Mouse (Mus musculus) lung, embryonic 16.5 days (tissue): Measurements from ENCODE around the gene Shroom3. TPM values are rescaled to one million over a fixed set of nuclear protein-coding genes. Genes with fewer than 3 reads are reported as not detected.
A peak's percentile ranks its signal among the peaks of the same experiment; 100 is the strongest.

Source experiments
- ATAC-seq: fragments of 200-750 bp; cut with Nextera tagmentation; 2 replicates; pipeline ENCODE4 v1.8.0; 2017; ENCODE audit warnings: low read depth, mild to moderate bottlenecking, moderate library complexity
- H3K27ac ChIP-seq: fragments of 300-500 bp; sonication (generic); 2 replicates; pipeline ENCODE4 v1.5.1; 2014; ENCODE audit warnings: mild to moderate bottlenecking, control low read depth, low read length
- H3K27me3 ChIP-seq: fragments of 300-500 bp; sonication (generic); 2 replicates; pipeline ENCODE4 v1.6.1; 2014; ENCODE audit warnings: low read depth, low read length, mixed read lengths; ENCODE audit not compliant: control insufficient read depth, insufficient read depth
- H3K36me3 ChIP-seq: fragments of 300-500 bp; sonication (generic); 2 replicates; pipeline ENCODE4 v1.6.1; 2014; ENCODE audit warnings: low read length; ENCODE audit not compliant: control insufficient read depth, insufficient read depth
- H3K4me1 ChIP-seq: fragments of 300-500 bp; sonication (generic); replicated peaks from 2 replicates; pipeline ENCODE4 v1.6.1; 2014; ENCODE audit warnings: low read length, mixed read lengths; ENCODE audit not compliant: control insufficient read depth, insufficient read depth
- H3K4me2 ChIP-seq: fragments of 300-500 bp; sonication (generic); 2 replicates; pipeline ENCODE4 v1.6.1; 2014; ENCODE audit warnings: low read depth, low read length, control low read depth
- H3K4me3 ChIP-seq: fragments of 300-500 bp; sonication (generic); 2 replicates; pipeline ENCODE4 v1.5.1; 2014; ENCODE audit warnings: mild to moderate bottlenecking, low read length, control low read depth
- H3K9ac ChIP-seq: fragments of 300-500 bp; sonication (generic); 2 replicates; pipeline ENCODE4 v1.6.1; 2014; ENCODE audit warnings: low read length, control low read depth
- H3K9me3 ChIP-seq: fragments of 300-500 bp; sonication (generic); 2 replicates; pipeline ENCODE4 v1.6.1; 2016; ENCODE audit warnings: low read length; ENCODE audit not compliant: control insufficient read depth
- WGBS: fragments of 180-500 bp; shearing (Covaris S2); extraction: QIAGEN DNeasy Blood & Tissue Kit; methylation state at CpG from one replicate; pipeline ENCODE4 v1.1.7; 2014; 5-methylcytosine and 5-hydroxymethylcytosine counted together
- microRNA counts: library from miRNA; unstranded; fragments of <30 nt; microRNA quantifications from one replicate; lab custom pipeline; 2016
- microRNA-seq: library from miRNA; unstranded; fragments of <30 nt; microRNA quantifications from one replicate; pipeline ENCODE4, GENCODE M21; 2016
- polyA plus RNA-seq: library from polyadenylated mRNA; unstranded; fragments of >200 nt; fragmentation: Nextera tagmentation; extraction: Ambion mirVana; gene quantifications from 2 replicates; pipeline ENCODE4 v1.2.1, GENCODE M21; 2015

The Shroom3 gene
- polyA plus RNA-seq, 1 experiment from 2014 or later: 4.0 TPM

DNA sequence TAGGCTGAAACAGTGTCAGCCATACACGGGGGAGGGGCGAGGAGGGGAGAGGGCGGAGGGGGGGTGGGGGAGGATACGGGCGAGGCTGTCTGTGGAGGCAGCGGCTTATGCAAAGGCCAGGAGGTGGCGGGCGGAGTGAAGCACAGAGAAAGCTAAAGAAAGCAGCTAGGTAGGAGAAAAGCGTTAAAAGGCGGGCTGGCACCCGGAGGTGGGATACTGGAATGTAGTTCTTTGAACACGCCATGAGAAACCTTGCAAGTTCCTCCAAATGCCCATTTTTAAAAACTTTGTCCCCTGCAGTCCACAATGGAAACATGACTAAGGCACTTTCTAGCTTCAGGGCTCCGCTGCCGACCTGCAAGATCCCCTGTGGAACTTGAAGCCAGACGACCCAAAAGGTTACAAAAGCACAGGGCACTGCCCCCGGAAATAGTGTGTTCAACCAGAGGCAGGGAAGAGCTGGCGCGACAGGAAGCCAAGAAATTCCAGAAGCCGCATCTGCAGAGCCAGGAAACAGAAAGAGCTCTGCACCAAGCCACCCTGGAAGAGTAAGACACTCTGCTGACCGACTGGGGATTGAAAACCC, 322.1 kb downstream of the Shroom3 start:
- H3K9ac ChIP-seq: peak overlapping the region; percentile 48
- 6% methylated on average over 20 of the region's 20 CpGs for WGBS
- peaks cover 24% of the 10 kb centered on the region for H3K4me1 ChIP-seq
- H3K9me3 ChIP-seq: no peaks in the 10 kb centered on the region
- H3K27me3 ChIP-seq: no peaks in the 10 kb centered on the region
- H3K4me2 ChIP-seq: peak overlapping the region; percentile 54
- peak overlapping the region; percentile 37 for H3K4me3 ChIP-seq
- peak overlapping the region; percentile 84 for H3K27ac ChIP-seq
- peak; percentile 39 for ATAC-seq
- H3K36me3 ChIP-seq: no peaks in the 10 kb centered on the region

DNA sequence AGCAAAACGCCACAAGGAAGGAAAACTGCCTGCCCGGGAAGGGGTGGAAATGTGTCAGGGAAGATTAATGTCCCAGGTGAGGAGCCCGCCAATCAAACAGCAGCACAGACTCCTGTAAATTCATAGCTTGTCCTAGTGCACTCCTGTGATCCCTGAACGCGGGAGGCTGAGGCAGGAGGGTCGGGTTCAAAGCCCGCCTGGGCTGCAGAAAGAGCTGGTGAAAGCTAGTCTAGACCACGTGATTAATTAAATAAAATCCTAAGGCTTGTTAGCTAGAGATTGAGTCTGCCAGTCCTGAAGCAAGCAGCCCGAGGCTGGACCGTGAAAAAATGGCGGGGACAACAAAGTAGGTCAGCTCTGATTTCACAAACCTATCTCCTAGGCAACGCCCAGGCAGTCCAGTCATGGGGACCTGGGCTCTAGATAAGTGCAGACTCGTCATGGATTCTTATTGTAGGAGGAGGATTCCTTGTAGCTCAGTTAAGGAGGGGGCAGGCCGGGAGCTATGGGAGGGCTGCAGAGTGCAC, 322.6 kb downstream of the Shroom3 start:
- Histone ChIP-seq H3K4me3 (peak overlapping the region; percentile 37), H3K9ac (peak overlapping the region; percentile 48), H3K27ac (peak overlapping the region; percentile 84), H3K4me1 (peaks cover 19% of the 10 kb centered on the region), H3K36me3 (no peaks in the 10 kb centered on the region), H3K4me2 (peak overlapping the region; percentile 54), H3K27me3 (no peaks in the 10 kb centered on the region), H3K9me3 (no peaks in the 10 kb centered on the region)
- 36% methylated on average over 14 of the region's 14 CpGs for WGBS
- ATAC-seq: peak; percentile 42

DNA sequence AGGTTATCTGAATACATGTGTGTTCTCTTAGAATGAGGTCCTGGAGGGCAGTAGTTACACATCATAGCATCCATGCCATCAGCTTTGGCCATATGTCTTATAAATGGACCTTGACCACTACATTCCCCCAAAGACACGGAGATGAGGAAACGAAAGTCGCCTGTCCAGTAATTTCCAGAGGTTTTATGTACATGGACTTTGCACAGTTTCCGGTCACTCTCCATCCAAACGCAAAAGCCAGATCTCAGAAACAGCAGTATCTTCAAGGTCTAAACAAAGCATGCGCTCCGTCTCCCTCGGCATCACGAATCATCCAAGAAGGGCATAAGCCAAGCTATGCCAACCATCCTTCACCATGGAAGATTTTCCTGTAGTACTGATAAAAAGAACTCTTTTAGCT, 325.0 kb downstream of the Shroom3 start:
- H3K27me3 ChIP-seq: no peaks in the 10 kb centered on the region
- H3K4me1 ChIP-seq: peaks cover 14% of the 10 kb centered on the region
- H3K36me3 ChIP-seq: no peaks in the 10 kb centered on the region
- H3K9me3 ChIP-seq: no peaks in the 10 kb centered on the region
- no peak overlapping the region for H3K27ac ChIP-seq
- no peak for ATAC-seq
- 89% methylated on average over 9 of the region's 9 CpGs for WGBS
- H3K4me2 ChIP-seq: no peak overlapping the region
- no peak overlapping the region for H3K9ac ChIP-seq
- no peak overlapping the region for H3K4me3 ChIP-seq

MicroRNA genes within 50 kb of the gene (microRNA counts, 519-probe panel; counts per million panel counts)
- microRNA mmu-miR-1961 (lab: Ali Mortazavi, UCI): 2,209 counts per million, percentile 38 among the panel's probes with 10 or more counts

Small RNA genes within 50 kb of the gene (microRNA-seq; reads per million reads assigned to microRNA genes)
- not detected for gene Mir1961

Other genes with a start within 250 kb of the Shroom3 start
- gene Nup54, start 248.2 kb upstream of the Shroom3 start, polyA plus RNA-seq: 52.5 and 57.3 TPM in 2 replicates
- 18.6 and 20.1 TPM in 2 replicates for gene Scarb2, start 176.6 kb upstream of the Shroom3 start, polyA plus RNA-seq
- gene Fam47e, start 128.4 kb upstream of the Shroom3 start, polyA plus RNA-seq: 4.2 and 6.9 TPM in 2 replicates
- gene Stbd1, start 80.4 kb upstream of the Shroom3 start, polyA plus RNA-seq: 133 and 142 TPM in 2 replicates
- 3.3 TPM in 2 replicates for gene Ccdc158, start 8.2 kb upstream of the Shroom3 start, polyA plus RNA-seq